Mouse (Mus musculus) lung, embryonic 16.5 days (tissue): Measurements from ENCODE around the gene Ankrd11. TPM values are rescaled to one million over a fixed set of nuclear protein-coding genes. Genes with fewer than 3 reads are reported as not detected.

Source experiments
- ATAC-seq: fragments of 200-750 bp; cut with Nextera tagmentation; 2 replicates; pipeline ENCODE4 v1.8.0; 2017; ENCODE audit warnings: low read depth, mild to moderate bottlenecking, moderate library complexity
- H3K27ac ChIP-seq: fragments of 300-500 bp; sonication (generic); 2 replicates; pipeline ENCODE4 v1.5.1; 2014; ENCODE audit warnings: mild to moderate bottlenecking, control low read depth, low read length
- H3K27me3 ChIP-seq: fragments of 300-500 bp; sonication (generic); 2 replicates; pipeline ENCODE4 v1.6.1; 2014; ENCODE audit warnings: low read depth, low read length, mixed read lengths; ENCODE audit not compliant: control insufficient read depth, insufficient read depth
- H3K36me3 ChIP-seq: fragments of 300-500 bp; sonication (generic); 2 replicates; pipeline ENCODE4 v1.6.1; 2014; ENCODE audit warnings: low read length; ENCODE audit not compliant: control insufficient read depth, insufficient read depth
- H3K4me1 ChIP-seq: fragments of 300-500 bp; sonication (generic); replicated peaks from 2 replicates; pipeline ENCODE4 v1.6.1; 2014; ENCODE audit warnings: low read length, mixed read lengths; ENCODE audit not compliant: control insufficient read depth, insufficient read depth
- H3K4me2 ChIP-seq: fragments of 300-500 bp; sonication (generic); 2 replicates; pipeline ENCODE4 v1.6.1; 2014; ENCODE audit warnings: low read depth, low read length, control low read depth
- H3K4me3 ChIP-seq: fragments of 300-500 bp; sonication (generic); 2 replicates; pipeline ENCODE4 v1.5.1; 2014; ENCODE audit warnings: mild to moderate bottlenecking, low read length, control low read depth
- H3K9ac ChIP-seq: fragments of 300-500 bp; sonication (generic); 2 replicates; pipeline ENCODE4 v1.6.1; 2014; ENCODE audit warnings: low read length, control low read depth
- H3K9me3 ChIP-seq: fragments of 300-500 bp; sonication (generic); 2 replicates; pipeline ENCODE4 v1.6.1; 2016; ENCODE audit warnings: low read length; ENCODE audit not compliant: control insufficient read depth
- WGBS: fragments of 180-500 bp; shearing (Covaris S2); extraction: QIAGEN DNeasy Blood & Tissue Kit; methylation state at CpG from one replicate; pipeline ENCODE4 v1.1.7; 2014; 5-methylcytosine and 5-hydroxymethylcytosine counted together
- polyA plus RNA-seq: library from polyadenylated mRNA; unstranded; fragments of >200 nt; fragmentation: Nextera tagmentation; extraction: Ambion mirVana; gene quantifications from 2 replicates; pipeline ENCODE4 v1.2.1, GENCODE M21; 2015

Ankrd11 gene
- polyA plus RNA-seq, 1 experiment from 2014 or later, result 23.9 TPM

DNA sequence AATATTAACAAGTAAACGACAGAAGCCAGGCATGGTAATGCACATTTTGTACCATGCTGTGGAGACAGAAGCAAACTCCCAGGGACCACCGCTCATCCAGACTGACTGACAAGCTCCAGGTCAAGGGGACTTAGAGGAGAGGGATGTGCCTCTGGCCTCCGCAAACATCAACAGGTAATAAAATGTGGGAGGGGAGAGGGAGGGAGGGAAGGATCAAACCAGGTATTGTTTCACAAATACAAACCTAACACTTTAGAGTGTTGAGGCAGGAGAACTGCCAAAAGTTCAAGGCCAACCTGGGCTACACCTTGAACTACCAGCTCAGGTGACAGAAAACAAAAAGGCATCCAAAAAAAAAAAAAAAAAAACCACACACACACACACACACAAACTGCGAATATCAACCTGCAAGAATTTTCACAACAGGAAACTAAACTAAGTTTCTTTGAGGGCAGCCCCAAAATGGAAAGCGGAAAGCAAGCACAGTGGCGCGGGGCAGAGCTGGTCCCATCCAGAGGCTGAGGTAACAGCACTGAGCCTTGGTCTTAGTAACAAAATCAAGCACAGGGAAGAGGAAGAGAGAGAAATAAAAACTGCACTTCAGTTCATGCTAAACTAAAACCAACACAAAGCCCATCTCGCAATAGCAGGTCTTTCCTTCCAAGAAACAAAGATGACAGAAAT lies 55.4 kb downstream of the Ankrd11 start:
- ATAC-seq, result no peak
- no peaks in the 10 kb centered on the region for H3K9me3 ChIP-seq
- peaks cover 17% of the 10 kb centered on the region for H3K4me1 ChIP-seq
- H3K27me3 ChIP-seq, result no peaks in the 10 kb centered on the region
- H3K27ac ChIP-seq, result no peak overlapping the region
- 82% methylated on average over 8 of the region's 8 CpGs for WGBS
- H3K4me2 ChIP-seq, result no peak overlapping the region
- no peak overlapping the region for H3K4me3 ChIP-seq
- no peak overlapping the region for H3K9ac ChIP-seq
- H3K36me3 ChIP-seq, result no peaks in the 10 kb centered on the region

DNA sequence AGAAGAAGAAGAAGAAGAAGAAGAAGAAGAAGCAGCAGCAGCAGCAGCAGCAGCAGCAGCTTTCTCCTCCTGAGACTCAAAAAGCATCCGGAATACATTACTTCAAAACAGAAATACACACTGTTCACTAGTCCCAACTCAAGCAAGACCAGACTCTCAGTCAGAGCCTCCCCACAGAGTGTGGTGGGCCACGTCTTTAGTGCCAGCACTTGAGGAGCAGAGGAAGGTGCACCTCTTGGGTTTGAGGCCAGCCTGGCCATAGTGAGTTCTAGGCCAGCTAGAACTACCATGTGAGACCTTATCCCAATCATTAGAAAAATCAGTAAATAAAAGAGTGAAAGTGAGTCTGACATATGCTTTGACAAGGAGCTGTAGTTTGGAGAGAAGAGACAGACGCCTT lies 57.9 kb downstream of the Ankrd11 start:
- Histone ChIP-seq H3K4me3 (no peak overlapping the region), H3K4me2 (no peak overlapping the region), H3K27me3 (no peaks in the 10 kb centered on the region), H3K4me1 (peaks cover 7% of the 10 kb centered on the region), H3K36me3 (no peaks in the 10 kb centered on the region), H3K27ac (no peak overlapping the region), H3K9me3 (no peaks in the 10 kb centered on the region), H3K9ac (no peak overlapping the region)
- 81% methylated on average over 3 of the region's 3 CpGs for WGBS
- no peak for ATAC-seq

DNA sequence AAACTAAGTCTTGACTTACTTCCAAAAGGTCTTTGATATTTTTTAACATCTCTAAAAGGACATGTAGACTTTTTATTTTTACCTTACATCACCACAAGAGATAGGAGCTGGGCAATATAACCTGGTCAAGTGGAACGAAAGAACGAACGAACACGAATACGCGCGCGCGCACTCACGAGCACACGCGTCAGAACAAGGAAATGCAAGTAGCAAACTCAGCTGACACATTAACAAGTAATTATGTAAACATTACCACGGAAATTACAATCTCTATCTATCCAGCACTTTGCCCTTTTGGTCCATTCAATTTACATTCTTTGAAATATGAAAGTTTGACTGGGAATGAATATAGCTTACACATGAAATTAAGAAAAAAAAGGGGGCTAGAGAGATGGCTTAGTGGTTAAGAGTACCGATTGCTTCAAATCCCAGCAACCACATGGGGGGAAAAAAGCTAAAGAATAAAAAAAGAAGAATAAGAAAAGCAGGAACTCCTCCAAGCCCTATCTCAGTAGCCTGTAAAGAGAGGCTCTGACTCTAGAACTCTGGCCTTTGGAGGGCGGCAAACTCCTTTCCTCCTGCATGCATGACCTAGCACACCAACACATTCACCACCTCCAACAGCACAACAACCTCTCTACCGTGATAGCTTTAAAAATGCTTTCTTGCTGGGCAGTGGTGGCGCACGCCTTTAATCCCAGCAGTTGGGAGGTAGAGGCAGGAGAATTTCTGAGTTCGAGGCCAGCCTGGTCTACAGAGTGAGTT lies 58.7 kb downstream of the Ankrd11 start:
- Histone ChIP-seq H3K9ac (no peak overlapping the region), H3K4me2 (no peak overlapping the region), H3K4me3 (no peak overlapping the region), H3K9me3 (no peaks in the 10 kb centered on the region), H3K36me3 (no peaks in the 10 kb centered on the region), H3K27me3 (no peaks in the 10 kb centered on the region), H3K27ac (no peak overlapping the region), H3K4me1 (peaks cover 7% of the 10 kb centered on the region)
- WGBS, result 82% methylated on average over 19 of the region's 19 CpGs
- ATAC-seq, result no peak

DNA sequence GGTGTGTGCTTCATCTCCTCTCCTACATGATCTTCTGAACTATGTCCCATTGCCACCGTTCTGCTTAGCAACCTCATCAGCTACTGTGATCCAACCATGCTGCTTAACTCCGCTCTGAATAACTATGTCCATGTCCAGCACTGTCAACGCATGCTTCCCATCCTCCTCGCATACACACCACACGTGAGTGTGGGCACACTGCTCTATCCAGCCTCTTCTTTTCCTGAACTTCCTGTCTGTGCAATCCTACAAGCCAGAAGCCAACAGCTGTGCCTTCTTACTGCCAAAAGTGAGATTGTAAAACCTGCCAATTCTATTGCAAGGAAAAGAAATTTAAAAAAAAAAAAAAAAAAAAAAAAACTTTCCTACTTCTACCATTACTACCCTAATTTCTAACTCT lies 60.4 kb downstream of the Ankrd11 start:
- no peaks in the 10 kb centered on the region for H3K36me3 ChIP-seq
- no peak overlapping the region for H3K27ac ChIP-seq
- no peak; the same call in 1 of the 2 replicates for ATAC-seq
- H3K9ac ChIP-seq, result no peak overlapping the region
- H3K9me3 ChIP-seq, result no peaks in the 10 kb centered on the region
- no peak overlapping the region for H3K4me3 ChIP-seq
- H3K27me3 ChIP-seq, result no peaks in the 10 kb centered on the region
- WGBS, result 65% methylated on average over 5 of the region's 5 CpGs
- peaks cover 3% of the 10 kb centered on the region; the same call in 1 of the 2 replicates for H3K4me1 ChIP-seq
- H3K4me2 ChIP-seq, result no peak overlapping the region

DNA sequence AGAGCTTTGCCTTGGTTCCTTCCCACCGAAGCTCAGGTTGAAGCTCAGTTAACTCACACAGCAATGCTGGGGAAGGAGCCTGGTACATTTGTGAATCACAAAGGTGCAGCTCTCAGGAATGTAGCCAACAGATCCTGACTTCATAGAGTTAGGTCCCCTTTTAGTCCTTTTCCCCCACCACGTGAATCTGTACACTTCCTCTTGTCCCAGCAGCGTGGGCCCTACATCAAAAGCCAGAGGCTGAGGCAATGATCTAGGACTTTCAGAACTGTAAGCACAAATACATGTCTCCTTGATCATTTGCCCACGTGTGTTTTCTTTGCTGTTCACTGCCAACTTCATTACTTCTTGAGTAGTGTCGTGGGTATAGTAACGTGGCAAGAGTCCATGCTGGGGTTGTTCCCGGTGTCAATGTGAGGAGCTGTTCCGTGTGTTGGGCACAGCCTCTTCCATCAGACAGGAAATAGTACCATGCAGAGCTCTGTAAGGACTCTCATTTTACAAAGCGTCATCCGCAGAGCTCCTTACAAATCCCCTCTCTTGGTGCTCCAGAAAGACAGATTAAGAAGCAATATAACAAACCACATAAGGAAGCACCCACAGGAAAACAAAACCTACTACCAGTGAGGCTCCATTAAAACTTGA lies 62.1 kb downstream of the Ankrd11 start:
- H3K36me3 ChIP-seq, result no peaks in the 10 kb centered on the region
- no peaks in the 10 kb centered on the region for H3K27me3 ChIP-seq
- no peaks in the 10 kb centered on the region for H3K9me3 ChIP-seq
- H3K4me2 ChIP-seq, result no peak overlapping the region
- H3K27ac ChIP-seq, result no peak overlapping the region
- ATAC-seq, result no peak
- peaks cover 3% of the 10 kb centered on the region; the same call in 1 of the 2 replicates for H3K4me1 ChIP-seq
- no peak overlapping the region for H3K9ac ChIP-seq
- WGBS, result 59% methylated on average over 10 of the region's 10 CpGs
- no peak overlapping the region for H3K4me3 ChIP-seq

DNA sequence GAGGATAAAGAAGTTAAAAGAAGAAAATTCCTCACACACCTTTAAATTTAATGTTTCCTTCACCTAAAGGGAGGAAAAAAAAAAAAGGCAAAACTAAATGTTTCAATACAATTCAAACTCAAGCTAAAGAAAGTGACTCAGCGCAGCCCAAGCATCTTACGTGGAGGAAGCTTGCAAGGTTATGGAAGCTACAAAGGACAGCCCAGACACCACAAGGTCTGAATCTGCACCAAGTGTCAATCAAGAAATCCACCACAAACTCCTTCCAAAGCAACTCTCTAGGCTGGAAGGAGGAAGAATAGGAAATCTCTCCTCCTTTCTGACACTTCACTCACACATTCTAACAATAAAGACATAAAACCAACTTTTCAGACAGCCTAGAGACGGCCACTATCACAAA lies 62.7 kb downstream of the Ankrd11 start:
- no peak for ATAC-seq
- 87% methylated on average over 3 of the region's 3 CpGs for WGBS
- Histone ChIP-seq H3K27me3 (no peaks in the 10 kb centered on the region), H3K27ac (no peak overlapping the region), H3K36me3 (no peaks in the 10 kb centered on the region), H3K9ac (no peak overlapping the region), H3K4me3 (no peak overlapping the region), H3K9me3 (no peaks in the 10 kb centered on the region), H3K4me1 (peaks cover 3% of the 10 kb centered on the region; the same call in 1 of the 2 replicates), H3K4me2 (no peak overlapping the region)

DNA sequence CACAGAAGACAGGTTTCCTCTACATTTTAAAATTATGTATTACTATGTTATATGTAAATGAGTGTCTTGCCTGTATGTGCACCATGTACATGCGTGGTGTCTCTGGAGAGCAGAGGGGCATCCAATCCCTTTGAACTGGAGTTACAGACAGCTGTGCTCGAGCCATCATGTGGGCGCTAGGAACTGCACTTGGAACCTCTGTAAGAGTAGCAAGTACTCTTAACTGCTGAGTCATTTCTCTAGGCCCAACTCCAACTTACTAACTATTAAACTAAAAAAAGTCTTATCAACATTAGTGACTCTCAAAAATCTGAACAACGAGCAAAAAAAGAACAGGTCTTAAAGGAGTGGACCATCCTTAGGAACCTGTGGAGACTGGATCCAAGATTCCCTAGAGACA lies 66.0 kb downstream of the Ankrd11 start:
- 76% methylated on average over 4 of the region's 4 CpGs for WGBS
- no peaks in the 10 kb centered on the region for H3K27me3 ChIP-seq
- no peak for ATAC-seq
- no peak overlapping the region for H3K4me3 ChIP-seq
- H3K4me2 ChIP-seq, result no peak overlapping the region
- H3K9me3 ChIP-seq, result no peaks in the 10 kb centered on the region
- no peak overlapping the region for H3K9ac ChIP-seq
- H3K36me3 ChIP-seq, result no peaks in the 10 kb centered on the region
- H3K4me1 ChIP-seq, result no peaks in the 10 kb centered on the region
- no peak overlapping the region for H3K27ac ChIP-seq

DNA sequence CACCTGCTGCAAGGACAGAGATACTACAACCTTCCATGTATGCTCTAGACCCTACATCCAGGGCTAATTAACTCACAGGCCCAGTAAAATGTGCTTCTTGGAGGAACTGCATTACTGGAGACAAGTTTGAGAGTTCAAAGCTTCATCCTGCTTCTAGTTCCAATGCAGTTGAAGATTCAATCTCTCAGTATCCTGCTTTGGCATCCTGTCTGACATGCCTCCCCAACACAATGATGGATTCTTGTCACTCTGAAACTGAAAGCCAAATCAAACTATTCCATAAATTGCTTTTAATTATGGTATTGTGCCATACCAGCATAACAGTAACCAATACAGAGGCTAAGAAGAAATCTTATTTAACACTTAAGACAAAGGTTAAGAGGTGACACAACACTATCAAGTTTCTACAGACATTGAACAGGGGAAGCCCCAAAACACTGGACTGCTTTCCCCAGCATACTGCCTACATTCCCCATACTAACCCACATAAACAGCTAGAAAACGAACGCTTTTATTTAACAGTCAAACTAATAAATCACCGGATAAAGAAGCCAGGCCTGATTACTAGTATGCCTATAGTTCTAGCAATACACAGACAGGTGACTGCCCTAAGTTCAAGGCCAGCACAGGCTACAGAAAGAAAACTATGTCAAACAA lies 72.0 kb downstream of the Ankrd11 start:
- ATAC-seq, result no peak

DNA sequence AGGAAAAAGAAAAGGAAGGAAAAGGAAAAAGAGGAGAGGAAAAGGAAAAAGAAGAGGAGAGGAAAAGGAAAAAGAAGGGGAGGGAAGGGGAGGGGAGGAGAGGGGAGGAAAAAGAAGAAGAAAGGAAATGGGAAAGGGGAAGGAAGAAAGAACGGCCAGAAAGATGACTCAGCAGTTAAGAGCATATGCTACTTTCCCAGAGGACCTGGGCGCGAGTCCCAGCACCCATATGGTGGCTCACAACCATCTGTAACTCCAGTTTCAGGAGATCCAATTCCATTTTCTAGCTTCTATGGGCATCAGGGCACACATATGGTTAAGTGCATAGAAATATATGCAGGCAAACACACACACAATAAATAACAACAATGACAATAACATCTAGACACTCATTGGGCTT lies 73.9 kb downstream of the Ankrd11 start:
- Histone ChIP-seq H3K27ac (no peak overlapping the region), H3K27me3 (no peaks in the 10 kb centered on the region), H3K4me2 (no peak overlapping the region), H3K9ac (no peak overlapping the region), H3K36me3 (peaks cover 2% of the 10 kb centered on the region; the same call in 1 of the 2 replicates), H3K4me3 (no peak overlapping the region), H3K9me3 (no peaks in the 10 kb centered on the region), H3K4me1 (peaks cover 5% of the 10 kb centered on the region)
- 87% methylated on average over 3 of the region's 3 CpGs for WGBS
- no peak for ATAC-seq

More for the DNA sequence above, 72.0 kb downstream of the Ankrd11 start:
- WGBS, result 90% methylated on average over 3 of the region's 3 CpGs
- no peak overlapping the region for H3K4me3 ChIP-seq
- H3K4me2 ChIP-seq, result no peak overlapping the region
- H3K27ac ChIP-seq, result no peak overlapping the region
- H3K9ac ChIP-seq, result no peak overlapping the region
- peaks cover 2% of the 10 kb centered on the region; the same call in 1 of the 2 replicates for H3K36me3 ChIP-seq
- H3K4me1 ChIP-seq, result no peaks in the 10 kb centered on the region
- no peaks in the 10 kb centered on the region for H3K9me3 ChIP-seq
- H3K27me3 ChIP-seq, result no peaks in the 10 kb centered on the region
